18 mouse cellular contexts compared by ENCODE assay signal in the genomic region with DNA sequence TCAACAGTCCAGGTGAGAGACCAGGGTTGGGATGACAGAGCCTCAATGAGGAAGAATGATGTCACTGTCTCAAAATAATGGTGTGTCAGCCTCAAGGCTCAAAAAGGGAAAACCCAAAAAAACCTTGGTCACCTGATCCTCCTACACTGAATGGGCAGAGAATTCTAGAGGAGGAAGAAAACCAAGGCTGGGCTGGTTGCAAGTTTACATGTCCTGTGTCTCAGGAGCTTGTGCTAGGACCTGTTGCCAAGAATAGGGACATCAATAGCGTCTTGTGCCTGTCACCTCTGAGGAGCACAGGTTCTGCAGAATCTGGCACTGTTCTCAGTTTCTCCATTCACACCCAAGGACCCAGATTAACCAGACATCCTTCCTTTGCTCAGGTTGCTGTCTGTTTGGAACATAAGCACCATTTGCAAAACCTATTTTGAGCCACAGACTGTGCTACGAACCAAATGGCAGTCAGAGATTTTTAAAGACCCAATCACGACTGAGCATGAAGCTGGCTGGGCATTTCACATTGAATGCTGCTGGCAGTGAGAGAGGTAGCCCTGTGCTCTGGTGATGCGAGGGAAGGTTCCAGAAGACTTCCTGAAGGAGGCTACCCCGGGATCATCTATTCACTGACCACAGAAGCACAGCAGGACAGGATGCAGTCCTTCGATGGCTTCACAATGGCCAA. TPM values are rescaled to one million over a fixed set of nuclear protein-coding genes. Genes with fewer than 3 reads are reported as not detected.
A peak's percentile ranks its signal among the peaks of the same experiment; 100 is the strongest.
DNase-seq lines count a peak whose midpoint lies in the region; ATAC-seq lines count a peak whose summit lies in the region.
"Had no signal": no experiment of that assay in that cellular context is flagged by ENCODE, and none has a peak within 500 bp of the region (broad histone marks: within the 10 kb centered on the region; RNA-seq: fewer than 3 reads in every experiment).

No protein-coding gene starts in this region.

- intact Hi-C loops in left cerebral cortex, postnatal 4 days (cut with DNase I), result no loop called here

- H3K9me3 ChIP-seq in forebrain, embryonic 16.5 days (ENCODE audit: control insufficient read depth, low read length), result no peaks in the 10 kb centered on the region
- H3K9me3 ChIP-seq in forebrain, embryonic 14.5 days (replicated peaks; ENCODE audit: control insufficient read depth, low read length), result no peaks in the 10 kb centered on the region
- no peaks in the 10 kb centered on the region for H3K9me3 ChIP-seq in midbrain, embryonic 16.5 days (replicated peaks; ENCODE audit: control insufficient read depth, low read length, poor library complexity, severe bottlenecking)
- H3K9me3 ChIP-seq: embryonic facial prominence, embryonic 10.5 days; limb, embryonic 10.5 days; liver, embryonic 13.5 days; neural tube, embryonic 12.5 days had no signal

- 73% methylated on average over 6 of the region's 6 CpGs for WGBS in forebrain, embryonic 16.5 days
- WGBS in forebrain, embryonic 14.5 days, result 78% methylated on average over 6 of the region's 6 CpGs
- WGBS in midbrain, embryonic 16.5 days, result 88% methylated on average over 6 of the region's 6 CpGs

- no peak for DNase-seq in forebrain, embryonic 14.5 days (ENCODE audit: low spot score)
- DNase-seq in left cerebral cortex, adult 18-20 months (ENCODE audit: low spot score in 2 of 2), result peak; percentile 59 to 64
- DNase-seq in left cerebral cortex, postnatal 4 days, result no peak
- peak; percentile 13 for DNase-seq in induced T-regulatory cell, adult 2 months (ENCODE audit: low read depth)
- no peak for DNase-seq in cerebellum, adult 8-10 months
- no peak for DNase-seq in spleen, adult 18-20 months
- DNase-seq: adrenal gland, postnatal 14 days; cerebellum, postnatal 10 days; gastrocnemius, postnatal 36 days; kidney, postnatal 10 days; liver, embryonic 13.5 days had no signal

- no peaks in the 10 kb centered on the region for H3K27me3 ChIP-seq in forebrain, embryonic 16.5 days (replicated peaks; ENCODE audit: control insufficient read depth, insufficient read depth, low read length)
- H3K27me3 ChIP-seq in forebrain, embryonic 14.5 days (replicated peaks; ENCODE audit: control insufficient read depth, insufficient read depth, low read length), result no peaks in the 10 kb centered on the region
- H3K27me3 ChIP-seq in midbrain, embryonic 16.5 days (ENCODE audit: control insufficient read depth, insufficient read depth, low read depth, low read length), result no peaks in the 10 kb centered on the region
- H3K27me3 ChIP-seq: liver, embryonic 13.5 days; neural tube, embryonic 12.5 days had no signal

- H3K9ac ChIP-seq in forebrain, embryonic 16.5 days (replicated peaks; ENCODE audit: low read depth, low read length), result no peak overlapping the region
- no peak overlapping the region for H3K9ac ChIP-seq in forebrain, embryonic 14.5 days (ENCODE audit: low read length)
- no peak overlapping the region for H3K9ac ChIP-seq in midbrain, embryonic 16.5 days (ENCODE audit: low read depth, low read length)
- H3K9ac ChIP-seq: liver, embryonic 13.5 days; neural tube, embryonic 12.5 days had no signal

- no peak for ATAC-seq in forebrain, embryonic 16.5 days
- no peak for ATAC-seq in forebrain, embryonic 14.5 days
- ATAC-seq in midbrain, embryonic 16.5 days, result no peak
- ATAC-seq: lung, postnatal 0 days had no signal

- peaks cover 13% of the 10 kb centered on the region for H3K4me1 ChIP-seq in forebrain, embryonic 16.5 days (replicated peaks; ENCODE audit: control insufficient read depth, insufficient read depth, low read length)
- H3K4me1 ChIP-seq in forebrain, embryonic 14.5 days (ENCODE audit: control insufficient read depth, insufficient read depth, low read length), result no peaks in the 10 kb centered on the region; the same call in 1 of the 2 replicates
- peaks cover 28% of the 10 kb centered on the region for H3K4me1 ChIP-seq in midbrain, embryonic 16.5 days (ENCODE audit: control insufficient read depth, insufficient read depth, low read length)
- H3K4me1 ChIP-seq: embryonic facial prominence, embryonic 10.5 days; limb, embryonic 10.5 days; liver, embryonic 13.5 days; neural tube, embryonic 12.5 days had no signal

- no peak overlapping the region for H3K27ac ChIP-seq in forebrain, embryonic 16.5 days (ENCODE audit: low read length)
- no peak overlapping the region for H3K27ac ChIP-seq in forebrain, embryonic 14.5 days (ENCODE audit: low read depth, low read length)
- H3K27ac ChIP-seq in midbrain, embryonic 16.5 days (ENCODE audit: low read length), result peak overlapping the region; percentile 86
- H3K27ac ChIP-seq: embryonic facial prominence, embryonic 10.5 days; limb, embryonic 10.5 days; liver, embryonic 13.5 days; neural tube, embryonic 12.5 days had no signal

- H3K4me3 ChIP-seq in forebrain, embryonic 16.5 days (replicated peaks; ENCODE audit: low read length), result no peak overlapping the region
- H3K4me3 ChIP-seq in forebrain, embryonic 14.5 days (ENCODE audit: low read depth, low read length), result no peak overlapping the region
- no peak overlapping the region for H3K4me3 ChIP-seq in midbrain, embryonic 16.5 days (ENCODE audit: low read depth, low read length)
- H3K4me3 ChIP-seq: embryonic facial prominence, embryonic 10.5 days; limb, embryonic 10.5 days; liver, embryonic 13.5 days; neural tube, embryonic 12.5 days had no signal

- peak overlapping the region; percentile 0; the same call in 1 of the 2 replicates for H3K4me2 ChIP-seq in forebrain, embryonic 16.5 days (ENCODE audit: low read length)
- no peak overlapping the region for H3K4me2 ChIP-seq in forebrain, embryonic 14.5 days (ENCODE audit: low read length)
- peak overlapping the region; percentile 34 for H3K4me2 ChIP-seq in midbrain, embryonic 16.5 days (ENCODE audit: low read length)
- H3K4me2 ChIP-seq: liver, embryonic 13.5 days; neural tube, embryonic 12.5 days had no signal

- H3K36me3 ChIP-seq in forebrain, embryonic 16.5 days (ENCODE audit: control insufficient read depth, insufficient read depth), result no peaks in the 10 kb centered on the region; the same call in 1 of the 2 replicates
- H3K36me3 ChIP-seq in forebrain, embryonic 14.5 days (ENCODE audit: control insufficient read depth, insufficient read depth, low read length), result no peaks in the 10 kb centered on the region
- H3K36me3 ChIP-seq in midbrain, embryonic 16.5 days (ENCODE audit: control insufficient read depth, insufficient read depth, low read length), result no peaks in the 10 kb centered on the region
- H3K36me3 ChIP-seq: liver, embryonic 13.5 days; neural tube, embryonic 12.5 days had no signal

RNA-seq across cellular contexts. Expression of gene Arnt2, which starts 38.9 kb away (rescaled TPM):
- 68.6 and 70.0 TPM in 2 replicates for polyA plus RNA-seq in forebrain, embryonic 16.5 days (2015; fragmentation: Nextera tagmentation; extraction: Ambion mirVana)
- 51.4 and 59.3 TPM in 2 replicates for polyA plus RNA-seq in forebrain, embryonic 14.5 days (2014; fragmentation: Nextera tagmentation; extraction: Ambion mirVana)
- 100 to 1,000 TPM; 250 to 252 TPM for total RNA-seq in left cerebral cortex, adult 18-20 months (2021)
- total RNA-seq in left cerebral cortex, postnatal 4 days (2021), result 100 to 1,000 TPM; 209 to 210 TPM
- polyA plus RNA-seq in midbrain, embryonic 16.5 days (2015; fragmentation: Nextera tagmentation; extraction: Ambion mirVana), result 88.2 and 90.2 TPM in 2 replicates
- total RNA-seq: megakaryocyte-erythroid progenitor cell, adult 5-6 weeks had no signal

Comparison
In these comparisons a context has a peak if more than half of its experiments do, and no peak if none do; other contexts are left out.
1. DNase-seq: peak in left cerebral cortex, adult 18-20 months (2 of 2) and induced T-regulatory cell, adult 2 months (single experiment); none in forebrain, embryonic 14.5 days (single experiment), left cerebral cortex, postnatal 4 days (single experiment), cerebellum, adult 8-10 months (single experiment) and spleen, adult 18-20 months (0 of 2).